Mouse (Mus musculus): Measurements from ENCODE around the gene Sez6l2.
A peak's percentile ranks its signal among the peaks of the same experiment; 100 is the strongest.

The Sez6l2 gene

GRCm38 (mm10) chr7:126961095-126961494 is 10.7 kb downstream of the Sez6l2 start:
- no peak for DNase-seq (ENCODE audit: low spot score)

DNA sequence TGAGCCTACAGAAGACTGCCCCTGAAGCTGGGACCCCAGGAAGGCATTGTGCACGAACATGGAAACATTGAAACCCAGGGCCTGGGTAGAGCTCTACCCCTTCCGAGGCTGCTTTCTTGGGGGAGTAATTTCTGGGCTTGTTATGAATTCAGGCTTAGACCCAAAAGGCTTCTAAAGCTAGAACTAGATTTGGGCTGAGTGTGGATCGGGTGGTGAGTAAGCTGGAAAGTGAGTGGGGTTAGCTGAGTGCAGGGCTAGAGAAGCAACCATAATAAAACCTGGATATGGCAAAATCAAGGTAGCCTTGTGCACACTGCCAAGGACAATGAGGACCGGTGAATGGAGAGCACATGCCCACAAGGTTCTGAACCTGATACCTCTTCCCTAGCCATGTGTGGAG is 11.6 kb downstream of the Sez6l2 start:
- no peak for DNase-seq (ENCODE audit: low spot score)

DNA sequence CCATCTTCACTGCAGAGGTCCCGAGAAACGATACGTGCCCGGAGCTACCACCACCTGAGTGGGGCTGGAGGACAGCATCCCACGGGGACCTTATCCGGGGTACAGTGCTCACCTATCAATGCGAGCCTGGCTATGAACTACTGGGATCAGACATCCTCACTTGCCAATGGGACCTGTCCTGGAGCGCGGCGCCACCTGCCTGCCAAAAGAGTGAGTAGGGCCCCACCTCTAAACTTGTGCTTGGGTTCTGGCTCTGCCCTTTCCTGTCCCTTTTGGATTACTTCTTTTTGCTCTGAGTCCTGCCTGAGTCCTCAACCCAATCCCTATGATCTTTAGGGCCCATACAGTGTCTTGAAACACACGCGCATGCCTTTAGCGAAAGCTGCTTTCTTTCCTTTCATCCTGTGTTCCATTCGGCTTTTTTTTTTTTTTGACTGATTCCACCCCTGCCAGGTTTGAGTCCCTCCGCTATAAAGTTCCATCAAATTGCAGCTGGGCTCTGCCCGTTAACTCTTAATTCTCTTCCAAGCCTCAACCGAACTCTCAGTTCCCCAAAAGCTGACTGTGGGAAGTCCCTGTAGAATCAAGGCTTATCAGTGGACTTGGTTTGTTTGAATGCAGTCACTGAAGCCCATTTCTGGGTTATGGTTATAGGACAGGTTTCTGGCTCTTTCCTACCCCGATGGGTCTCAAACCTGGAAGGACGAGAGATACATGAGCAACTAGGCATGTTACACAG is 13.4 kb downstream of the Sez6l2 start:
- peak; percentile 52 for DNase-seq (ENCODE audit: low spot score)

GRCm38 (mm10) chr7:126965568-126965967 is 15.2 kb downstream of the Sez6l2 start:
- no peak for DNase-seq (ENCODE audit: low spot score)

DNA sequence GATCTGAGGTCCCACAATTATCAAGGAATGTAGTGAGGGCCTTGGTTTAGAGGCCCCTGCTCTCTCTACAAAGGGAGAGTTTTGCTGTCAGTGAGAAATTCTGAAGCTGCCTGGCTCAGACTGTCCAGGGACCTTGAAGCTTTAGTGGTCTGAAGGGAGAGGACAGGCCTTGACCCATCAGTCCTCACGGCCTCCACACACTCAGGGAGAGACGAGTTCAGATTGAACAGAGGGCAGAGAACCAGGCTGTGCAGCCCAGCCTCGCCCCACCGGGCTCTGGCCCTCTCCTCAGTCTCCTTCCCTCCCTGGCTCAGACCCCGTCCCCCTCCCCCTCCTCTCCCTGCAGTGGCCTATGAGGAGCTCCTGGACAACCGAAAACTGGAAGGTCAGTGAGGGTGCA is 17.0 kb downstream of the Sez6l2 start:
- no peak for DNase-seq (ENCODE audit: low spot score)

DNA sequence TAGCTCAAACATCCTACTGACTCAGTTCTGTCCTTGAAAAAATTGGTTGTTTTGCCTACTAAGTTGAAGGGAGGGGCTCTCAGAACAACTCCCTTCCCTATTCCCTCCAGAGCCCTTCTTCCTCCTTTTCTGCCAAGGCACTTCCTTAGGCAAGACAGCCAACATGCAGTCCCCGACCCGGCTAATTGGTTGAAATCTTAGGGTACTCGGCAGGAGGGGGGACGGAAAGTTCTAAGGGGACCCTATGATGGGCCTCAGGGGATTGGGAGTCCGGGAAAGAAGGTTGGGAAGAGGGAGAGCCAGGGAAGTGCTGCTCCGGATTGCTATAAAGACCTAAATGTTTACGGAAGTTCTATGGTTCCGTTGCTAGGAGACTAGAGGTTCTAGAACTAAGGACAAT is 25.1 kb downstream of the Sez6l2 start:
- no peak for DNase-seq (ENCODE audit: low spot score)

DNA sequence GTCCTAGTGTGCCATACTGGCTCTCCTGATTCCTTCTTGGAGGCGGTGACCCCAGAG is 25.4 kb downstream of the Sez6l2 start, which contains the start of gene Cdipt:
Gene Cdipt, plus strand, starts transcription at position 22 of the 57 bp plus-strand sequence.
- no peak for DNase-seq (ENCODE audit: low spot score)

DNA sequence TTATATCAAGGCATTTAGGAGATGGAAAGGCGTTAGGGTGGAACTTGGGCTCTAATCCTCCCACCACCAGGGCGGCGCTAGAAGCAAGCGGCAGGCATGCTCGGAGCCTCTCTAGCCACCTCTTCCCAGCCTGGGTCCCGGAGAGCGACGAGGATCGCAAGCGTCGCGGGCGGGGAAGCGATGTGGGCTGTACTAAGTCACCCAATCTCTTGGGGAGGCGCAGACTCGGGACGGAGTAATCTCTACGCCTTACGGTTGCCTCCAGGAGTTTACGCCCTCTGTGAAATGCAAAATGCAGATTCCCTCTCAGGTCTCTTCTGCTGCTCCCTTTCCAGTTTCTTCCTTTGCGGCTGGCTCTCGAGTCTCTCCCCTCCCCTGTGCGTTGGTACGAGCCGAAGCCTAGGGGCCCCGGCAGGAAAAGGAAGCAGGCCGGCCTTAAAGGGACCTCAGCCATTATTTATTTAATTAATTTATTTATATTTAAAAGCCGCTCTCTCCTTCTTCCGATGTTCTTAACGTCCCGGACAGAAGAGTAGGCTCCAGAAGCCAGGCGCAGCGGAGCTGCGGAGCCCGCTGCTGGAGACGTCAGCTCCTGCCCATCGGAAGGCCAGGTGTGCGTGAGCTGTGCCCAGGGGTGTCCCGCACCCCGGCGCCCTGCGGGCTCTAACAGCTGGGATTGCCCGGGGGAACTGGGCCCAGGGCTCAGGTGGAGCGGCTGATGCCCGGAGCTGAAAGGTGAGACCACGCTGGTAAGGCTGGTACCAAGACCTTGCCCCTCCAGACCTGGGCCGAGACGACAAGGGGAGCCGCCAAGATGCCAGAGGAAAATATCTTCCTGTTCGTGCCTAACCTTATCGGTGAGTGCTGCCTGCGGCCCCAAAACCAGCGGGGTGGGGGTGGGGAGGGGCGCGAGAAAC is 25.8 kb downstream of the Sez6l2 start, which contains the start of gene Cdiptos:
Gene Cdiptos, minus strand, starts transcription at position 149 of the 917 bp plus-strand sequence.
- peak; percentile 98 for DNase-seq (ENCODE audit: low spot score)

- no peak for DNase-seq (ENCODE audit: low spot score)
These were observed 26.6 kb downstream of the Sez6l2 start for GRCm38 (mm10) chr7:126976878-126977459.

- DNase-seq (ENCODE audit: low spot score): no peak
These were observed 28.5 kb downstream of the Sez6l2 start for GRCm38 (mm10) chr7:126978841-126979240.

GRCm38 (mm10) chr7:126981601-126982000 is 31.2 kb downstream of the Sez6l2 start:
- DNase-seq (ENCODE audit: low spot score): no peak

GRCm38 (mm10) chr7:126982054-126982453 is 31.7 kb downstream of the Sez6l2 start:
- no peak for DNase-seq (ENCODE audit: low spot score)

GRCm38 (mm10) chr7:126983113-126983512 is 32.8 kb downstream of the Sez6l2 start:
- DNase-seq (ENCODE audit: low spot score): no peak

GRCm38 (mm10) chr7:126984667-126985444 is 34.5 kb downstream of the Sez6l2 start:
- DNase-seq (ENCODE audit: low spot score): no peak

DNA sequence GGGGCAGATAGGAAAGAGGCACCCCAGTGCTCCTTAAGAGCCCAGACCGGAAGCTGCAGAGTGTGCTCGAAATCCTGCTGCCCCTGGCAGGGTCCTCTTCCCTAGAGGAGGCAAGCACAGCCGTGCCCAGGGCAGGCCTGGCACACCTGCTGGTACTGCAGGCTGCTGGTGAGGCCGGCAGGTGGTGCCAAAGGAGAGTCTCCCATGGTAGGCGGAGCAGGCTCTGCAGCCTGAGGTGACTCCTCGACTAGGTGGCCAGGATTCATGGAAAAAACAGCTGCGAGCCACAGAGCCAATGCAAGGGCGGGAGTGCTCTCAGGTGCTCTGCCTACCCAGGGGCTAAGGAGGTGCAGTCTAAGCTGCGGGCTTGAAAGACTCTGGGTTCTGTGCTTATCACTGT is 36.0 kb downstream of the Sez6l2 start:
- DNase-seq (ENCODE audit: low spot score): peak; percentile 24

DNA sequence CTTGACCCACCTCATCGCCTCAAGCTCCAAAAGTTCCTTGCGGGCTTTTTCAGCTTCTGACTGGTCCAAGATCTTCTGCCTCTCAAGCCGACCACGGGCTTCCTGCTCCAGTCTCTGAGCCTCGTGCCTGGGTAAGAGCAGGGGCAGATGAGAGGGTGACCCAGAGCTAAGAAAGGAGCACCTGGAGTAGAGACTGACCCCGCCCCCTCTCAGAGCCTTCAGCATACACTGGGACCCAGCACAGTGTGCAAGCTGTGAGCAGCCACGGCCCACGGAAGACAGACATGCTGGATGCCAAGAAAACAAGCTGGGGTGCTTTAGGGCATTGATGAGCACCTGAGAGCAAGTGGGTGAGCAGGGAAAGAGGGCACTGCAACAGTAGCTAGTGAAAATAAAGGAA is 38.5 kb downstream of the Sez6l2 start:
- DNase-seq (ENCODE audit: low spot score): no peak

- DNase-seq (ENCODE audit: low spot score): no peak
These were observed 46.1 kb downstream of the Sez6l2 start for GRCm38 (mm10) chr7:126996449-126996848.

DNA sequence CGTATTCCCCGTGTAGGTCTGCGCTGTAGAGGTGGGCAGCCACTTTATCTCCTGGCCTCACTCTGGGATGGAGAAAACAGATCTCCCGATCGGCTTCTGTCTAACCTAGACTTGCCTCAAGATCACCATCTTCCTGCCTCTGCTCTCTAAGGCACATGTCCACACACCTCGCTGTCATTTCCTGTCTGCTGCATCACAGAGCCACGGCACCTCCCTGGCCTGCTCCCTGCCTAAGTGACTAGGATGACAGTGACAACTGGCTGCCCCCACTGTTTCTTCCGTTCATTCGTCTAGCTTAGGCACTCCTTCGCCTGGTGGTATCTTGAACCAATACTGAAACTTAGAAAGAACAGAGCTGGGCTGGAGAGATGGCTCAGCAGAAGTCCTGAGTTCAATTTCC is 49.2 kb downstream of the Sez6l2 start:
- DNase-seq (ENCODE audit: low spot score): no peak

GRCm38 (mm10) chr7:127003620-127004019 is 53.3 kb downstream of the Sez6l2 start:
- DNase-seq (ENCODE audit: low spot score): no peak

DNA sequence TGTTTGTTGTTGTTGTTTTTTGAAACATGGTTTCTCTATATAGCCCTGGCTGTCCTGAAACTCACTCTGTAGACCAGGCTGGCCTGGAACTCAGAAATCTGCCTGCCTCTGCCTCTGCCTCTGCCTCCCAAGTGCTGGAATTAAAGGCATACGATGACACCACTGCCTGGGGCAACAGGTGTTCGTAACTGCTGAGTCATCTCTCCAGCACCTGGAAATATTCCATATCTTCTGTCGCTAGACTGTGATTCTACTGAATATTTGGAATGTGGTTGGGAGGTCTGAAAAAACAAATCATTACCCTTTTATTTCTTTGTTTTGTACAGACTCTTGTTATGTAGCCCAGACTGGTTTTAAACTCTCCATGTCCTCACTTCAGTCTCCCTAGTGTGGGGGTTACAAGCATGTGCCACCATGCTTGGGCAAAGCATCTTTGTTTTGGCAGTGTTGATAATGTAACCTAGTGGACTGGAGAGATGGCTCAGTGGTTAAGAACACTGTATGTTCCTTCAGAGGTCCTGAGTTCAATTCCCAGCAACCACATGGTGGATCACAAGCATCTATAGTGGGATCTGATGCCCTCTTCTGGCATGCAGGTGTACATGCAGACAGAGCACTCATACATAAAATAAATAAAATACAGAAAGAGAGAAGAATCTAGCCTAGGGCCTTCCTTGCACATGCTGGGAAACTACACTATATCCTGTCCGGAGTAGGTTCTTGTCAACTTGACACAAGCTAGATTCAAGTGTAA is 53.9 kb downstream of the Sez6l2 start:
- DNase-seq (ENCODE audit: low spot score): no peak

DNA sequence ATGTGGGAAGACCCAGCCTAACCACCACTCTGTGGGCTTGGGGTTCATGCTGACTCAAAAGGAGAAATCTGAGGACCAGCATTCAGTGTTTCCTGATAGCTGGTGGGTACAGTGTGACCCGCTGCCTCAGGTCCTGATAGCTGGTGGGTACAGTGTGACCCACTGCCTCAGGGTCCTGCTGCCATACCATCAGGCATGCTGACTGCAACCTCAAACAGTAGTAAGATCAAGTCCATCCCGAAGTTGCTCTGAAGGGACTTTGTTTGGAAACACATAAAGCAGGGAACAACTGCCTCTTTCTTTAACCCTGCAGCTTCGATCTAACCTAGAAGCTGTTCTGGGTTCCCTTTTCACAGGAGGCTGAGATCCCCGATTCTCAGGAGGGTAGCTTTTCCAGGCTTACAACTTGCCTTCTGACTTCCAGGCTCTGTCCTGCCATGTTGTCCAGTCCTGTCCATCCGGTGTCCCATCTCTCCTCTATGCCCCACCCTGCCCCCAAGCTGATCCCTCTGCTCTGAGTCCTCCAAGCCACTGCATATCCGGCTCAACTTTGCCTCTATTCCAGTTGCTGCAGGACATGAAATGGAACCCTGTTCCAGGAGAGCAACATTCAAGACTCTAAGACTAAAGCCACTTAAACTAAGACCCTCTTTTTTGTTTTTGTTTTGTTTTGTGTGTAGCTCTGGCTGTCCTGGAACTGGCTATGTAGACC is 57.1 kb downstream of the Sez6l2 start:
- DNase-seq (ENCODE audit: low spot score): no peak

Measured in retina, embryonic 14.5 days (tissue).